Mouse (Mus musculus) heart, embryonic 10.5 days (tissue): Measurements from ENCODE around the gene Tubgcp5. TPM values are rescaled to one million over a fixed set of nuclear protein-coding genes. Genes with fewer than 3 reads are reported as not detected.

ENCODE experiments used
- DNase-seq: peaks from one replicate; pipeline ENCODE4 v3.0.0-alpha.2; 2017; ENCODE audit warnings: low spot score
- H3K27ac ChIP-seq: fragments of 300-500 bp; sonication (generic); 2 replicates; pipeline ENCODE4 v1.5.1; 2016; ENCODE audit warnings: mild to moderate bottlenecking
- H3K27me3 ChIP-seq: fragments of 300-500 bp; sonication (generic); 2 replicates; pipeline ENCODE4 v1.6.1; 2016; ENCODE audit warnings: mild to moderate bottlenecking; ENCODE audit not compliant: poor library complexity, insufficient read depth, severe bottlenecking
- H3K36me3 ChIP-seq: fragments of 300-500 bp; sonication (generic); 2 replicates; pipeline ENCODE4 v1.6.1; 2016; ENCODE audit warnings: mild to moderate bottlenecking, moderate library complexity
- H3K4me1 ChIP-seq: fragments of 300-500 bp; sonication (generic); 2 replicates; pipeline ENCODE4 v1.6.1; 2016; ENCODE audit warnings: mild to moderate bottlenecking
- H3K4me3 ChIP-seq: fragments of 300-500 bp; sonication (generic); 2 replicates; pipeline ENCODE4 v1.5.1; 2016; ENCODE audit warnings: mild to moderate bottlenecking, moderate library complexity
- H3K9me3 ChIP-seq: fragments of 300-500 bp; sonication (generic); 2 replicates; pipeline ENCODE4 v1.6.1; 2016; ENCODE audit warnings: mild to moderate bottlenecking, moderate library complexity
- WGBS: fragments of 180-500 bp; shearing (Covaris S2); methylation state at CpG from one replicate; pipeline ENCODE4 v1.1.7; 2016; 5-methylcytosine and 5-hydroxymethylcytosine counted together
- polyA plus RNA-seq: library from polyadenylated mRNA; unstranded; fragments of >200 nt; fragmentation: Nextera tagmentation; extraction: Ambion mirVana; gene quantifications from 2 replicates; pipeline ENCODE4 v1.2.1, GENCODE M21; 2016

Gene Tubgcp5
- polyA plus RNA-seq, 1 experiment from 2014 or later, result 26.7 TPM

- Histone ChIP-seq H3K4me3 (no peak overlapping the region), H3K9me3 (no peaks in the 10 kb centered on the region), H3K27ac (no peak overlapping the region), H3K4me1 (peaks cover 17% of the 10 kb centered on the region), H3K27me3 (no peaks in the 10 kb centered on the region), H3K36me3 (0 out of 2 replicates have a peak, but pooled peaks cover 3% of the 10 kb centered on the region)
- 87% methylated on average over 3 of the region's 3 CpGs for WGBS
- DNase-seq, result no peak
These were observed 65.0 kb downstream of the Tubgcp5 start for GRCm38 (mm10) chr7:55858836-55859517.

- no peaks in the 10 kb centered on the region for H3K27me3 ChIP-seq
- H3K9me3 ChIP-seq, result no peaks in the 10 kb centered on the region
- 0 out of 2 replicates have a peak, but pooled peaks cover 3% of the 10 kb centered on the region for H3K36me3 ChIP-seq
- H3K27ac ChIP-seq, result no peak overlapping the region
- no peak overlapping the region for H3K4me3 ChIP-seq
- H3K4me1 ChIP-seq, result peaks cover 17% of the 10 kb centered on the region
- 83% methylated on average over 2 of the region's 2 CpGs for WGBS
- DNase-seq, result no peak
These were observed 65.5 kb downstream of the Tubgcp5 start for GRCm38 (mm10) chr7:55859518-55859872.

GRCm38 (mm10) chr7:55859956-55860355 is 66.0 kb downstream of the Tubgcp5 start:
- 85% methylated on average over 6 of the region's 6 CpGs for whole genome bisulfite sequencing
- Histone ChIP-seq H3K4me1 (peaks cover 17% of the 10 kb centered on the region), H3K4me3 (no peak overlapping the region), H3K27me3 (no peaks in the 10 kb centered on the region), H3K9me3 (no peaks in the 10 kb centered on the region), H3K36me3 (0 out of 2 replicates have a peak, but pooled peaks cover 3% of the 10 kb centered on the region), H3K27ac (no peak overlapping the region)
- no peak for DNase-seq

- Histone ChIP-seq H3K4me3 (no peak overlapping the region), H3K9me3 (no peaks in the 10 kb centered on the region), H3K27ac (no peak overlapping the region), H3K4me1 (peaks cover 17% of the 10 kb centered on the region), H3K27me3 (no peaks in the 10 kb centered on the region), H3K36me3 (0 out of 2 replicates have a peak, but pooled peaks cover 3% of the 10 kb centered on the region)
- no peak for DNase-seq
- 85% methylated on average over 4 of the region's 4 CpGs for WGBS
These were observed 67.2 kb downstream of the Tubgcp5 start for GRCm38 (mm10) chr7:55861175-55861574.

GRCm38 (mm10) chr7:55865044-55865443 is 71.1 kb downstream of the Tubgcp5 start:
- DNase-seq, result no peak
- Histone ChIP-seq H3K4me3 (no peak overlapping the region), H3K4me1 (peaks cover 5% of the 10 kb centered on the region), H3K36me3 (0 out of 2 replicates have a peak, but pooled peaks cover 3% of the 10 kb centered on the region), H3K9me3 (no peaks in the 10 kb centered on the region), H3K27ac (no peak overlapping the region), H3K27me3 (no peaks in the 10 kb centered on the region)

GRCm38 (mm10) chr7:55865750-55866416 is 71.9 kb downstream of the Tubgcp5 start:
- Histone ChIP-seq H3K27ac (no peak overlapping the region), H3K27me3 (no peaks in the 10 kb centered on the region), H3K4me1 (peaks cover 5% of the 10 kb centered on the region; the same call in 1 of the 2 replicates), H3K4me3 (no peak overlapping the region), H3K36me3 (0 out of 2 replicates have a peak, but pooled peaks cover 3% of the 10 kb centered on the region), H3K9me3 (no peaks in the 10 kb centered on the region)
- WGBS, result 72% methylated on average over 8 of the region's 8 CpGs
- no peak for DNase-seq

GRCm38 (mm10) chr7:55868247-55868646 is 74.3 kb downstream of the Tubgcp5 start:
- H3K27ac ChIP-seq, result no peak overlapping the region
- H3K9me3 ChIP-seq, result no peaks in the 10 kb centered on the region
- H3K27me3 ChIP-seq, result no peaks in the 10 kb centered on the region
- 84% methylated on average over 7 of the region's 7 CpGs for WGBS
- no peak for DNase-seq
- peaks cover 14% of the 10 kb centered on the region; the same call in 1 of the 2 replicates for H3K4me1 ChIP-seq
- peaks cover 5% of the 10 kb centered on the region for H3K36me3 ChIP-seq
- H3K4me3 ChIP-seq, result no peak overlapping the region

GRCm38 (mm10) chr7:55869220-55869619 is 75.3 kb downstream of the Tubgcp5 start:
- Histone ChIP-seq H3K9me3 (no peaks in the 10 kb centered on the region), H3K27me3 (no peaks in the 10 kb centered on the region), H3K27ac (no peak overlapping the region), H3K4me1 (peaks cover 14% of the 10 kb centered on the region; the same call in 1 of the 2 replicates), H3K36me3 (peaks cover 15% of the 10 kb centered on the region), H3K4me3 (no peak overlapping the region)
- WGBS, result 90% methylated on average over 3 of the region's 3 CpGs
- no peak for DNase-seq

GRCm38 (mm10) chr7:55870340-55871020 is 76.5 kb downstream of the Tubgcp5 start:
- H3K4me1 ChIP-seq, result peaks cover 14% of the 10 kb centered on the region; the same call in 1 of the 2 replicates
- H3K36me3 ChIP-seq, result peaks cover 26% of the 10 kb centered on the region
- H3K4me3 ChIP-seq, result no peak overlapping the region
- no peaks in the 10 kb centered on the region for H3K9me3 ChIP-seq
- WGBS, result 90% methylated on average over 6 of the region's 6 CpGs
- H3K27me3 ChIP-seq, result no peaks in the 10 kb centered on the region
- no peak for DNase-seq
- no peak overlapping the region for H3K27ac ChIP-seq

- Histone ChIP-seq H3K27ac (no peak overlapping the region), H3K27me3 (no peaks in the 10 kb centered on the region), H3K4me1 (peaks cover 14% of the 10 kb centered on the region; the same call in 1 of the 2 replicates), H3K36me3 (peaks cover 34% of the 10 kb centered on the region), H3K9me3 (no peaks in the 10 kb centered on the region), H3K4me3 (no peak overlapping the region)
- no peak for DNase-seq
- 72% methylated on average over 5 of the region's 5 CpGs for WGBS
These were observed 77.5 kb downstream of the Tubgcp5 start for GRCm38 (mm10) chr7:55871476-55871875.

- peaks cover 60% of the 10 kb centered on the region for H3K36me3 ChIP-seq
- WGBS, result 72% methylated on average over 7 of the region's 7 CpGs
- DNase-seq, result no peak
- H3K27me3 ChIP-seq, result no peaks in the 10 kb centered on the region
- H3K9me3 ChIP-seq, result no peaks in the 10 kb centered on the region
- H3K27ac ChIP-seq, result no peak overlapping the region
- peaks cover 14% of the 10 kb centered on the region; the same call in 1 of the 2 replicates for H3K4me1 ChIP-seq
- no peak overlapping the region for H3K4me3 ChIP-seq
These were observed 80.7 kb downstream of the Tubgcp5 start for GRCm38 (mm10) chr7:55874703-55875102.

- Histone ChIP-seq H3K36me3 (peaks cover 79% of the 10 kb centered on the region), H3K9me3 (no peaks in the 10 kb centered on the region), H3K4me1 (no peaks in the 10 kb centered on the region), H3K27me3 (no peaks in the 10 kb centered on the region), H3K27ac (no peak overlapping the region), H3K4me3 (no peak overlapping the region)
- WGBS, result 85% methylated on average over 10 of the region's 10 CpGs
- no peak for DNase-seq
These were observed 83.8 kb downstream of the Tubgcp5 start for GRCm38 (mm10) chr7:55877721-55878120.

- no peak for DNase-seq
- WGBS, result 89% methylated on average over 9 of the region's 9 CpGs
- peaks cover 56% of the 10 kb centered on the region for H3K36me3 ChIP-seq
These were observed 86.9 kb downstream of the Tubgcp5 start for GRCm38 (mm10) chr7:55880882-55881281.

More at GRCm38 (mm10) chr7:55880882-55881281, 86.9 kb downstream of the Tubgcp5 start:
- Histone ChIP-seq H3K27me3 (no peaks in the 10 kb centered on the region), H3K4me3 (no peak overlapping the region), H3K27ac (no peak overlapping the region), H3K4me1 (0 out of 2 replicates have a peak, but pooled peaks cover 2% of the 10 kb centered on the region), H3K9me3 (no peaks in the 10 kb centered on the region)
